Mouse (Mus musculus) ES-Bruce4 (cell line): ENCODE data around the gene Itk.

Experiments
- CTCF ChIP-seq: IDR thresholded peaks from one replicate; pipeline ENCODE4 v1.8.1; 2011; ENCODE audit warnings: low read depth, low read length
- EP300 ChIP-seq: IDR thresholded peaks from 2 replicates; pipeline ENCODE4 v1.6.1; 2011; ENCODE audit warnings: low read depth, low read length; ENCODE audit not compliant: insufficient read depth
- POLR2A ChIP-seq: IDR thresholded peaks from one replicate; pipeline ENCODE4 v1.8.1; 2011; ENCODE audit warnings: low read length; ENCODE audit not compliant: insufficient read depth

GRCm38 (mm10) chr11:46288091-46288490, 101.2 kb downstream of the Itk start:
- TF ChIP-seq EP300 (no peak), POLR2A (no peak), CTCF (no peak)
